Mouse (Mus musculus) embryo, embryonic 9.5 days (tissue): ENCODE measurements around the gene Comp.

Source experiments
- DNase-seq: peaks from one replicate; pipeline ENCODE4 v3.0.0-alpha.2; 2017; ENCODE audit errors: extremely low spot score

Comp gene

GRCm38 (mm10) chr8:70352657-70353151 lies 20.7 kb upstream of the Comp start:
- no peak for DNase-seq

DNA sequence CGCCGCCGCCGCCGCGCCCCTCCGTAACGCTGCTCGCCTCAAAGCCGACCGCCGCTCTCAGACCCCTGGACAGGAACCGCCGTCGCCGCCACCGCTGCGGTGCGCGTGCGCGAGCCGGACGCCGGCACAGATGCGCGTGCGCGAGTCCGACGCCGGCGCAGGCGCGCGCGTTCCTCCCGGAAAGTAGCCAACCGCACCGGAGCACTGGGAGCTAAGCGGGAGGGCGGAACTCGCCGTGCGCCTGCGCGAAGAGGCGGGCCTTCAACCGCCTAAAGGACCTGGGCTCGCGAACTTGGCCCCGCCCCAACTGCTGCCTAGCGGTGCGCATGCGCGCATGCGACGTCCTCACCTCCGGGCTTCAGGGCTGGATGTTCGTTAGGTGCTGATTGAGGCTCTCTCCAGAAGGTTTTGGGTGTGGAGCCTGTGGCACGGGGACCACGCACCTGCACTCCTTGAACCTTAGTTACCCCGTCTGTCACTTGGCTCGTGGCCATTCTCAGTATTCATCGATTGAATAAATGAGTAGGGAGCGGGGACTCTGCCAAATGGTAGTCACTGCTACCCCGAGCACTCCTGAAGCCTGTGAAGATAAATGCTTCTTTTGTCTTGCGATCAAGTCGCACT lies 20.1 kb upstream of the Comp start, which contains the start of gene Upf1:
Upf1 (minus strand) TSS at position 85 of the 624 bp plus-strand sequence.
- peak; percentile 98 for DNase-seq

DNA sequence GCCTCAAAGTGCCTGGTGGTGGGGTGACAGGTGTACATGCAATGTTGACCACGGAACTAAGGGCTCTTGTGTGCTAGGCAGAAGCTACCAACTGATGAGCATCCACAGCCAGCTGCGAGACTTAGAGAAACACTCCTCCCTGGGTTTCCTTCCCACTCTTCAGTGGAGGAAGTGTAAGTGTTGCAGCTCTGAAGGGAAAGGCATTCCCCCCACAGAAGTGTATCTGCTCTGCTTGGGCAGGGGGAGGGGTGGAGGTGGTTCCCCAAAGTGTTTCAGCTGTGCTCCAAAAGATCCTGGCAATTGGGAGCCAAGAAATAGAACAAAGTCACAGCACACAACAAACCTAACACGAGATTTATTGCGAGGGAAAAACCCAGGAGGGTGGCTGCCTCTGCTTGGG lies 19.4 kb upstream of the Comp start:
- no peak for DNase-seq

DNA sequence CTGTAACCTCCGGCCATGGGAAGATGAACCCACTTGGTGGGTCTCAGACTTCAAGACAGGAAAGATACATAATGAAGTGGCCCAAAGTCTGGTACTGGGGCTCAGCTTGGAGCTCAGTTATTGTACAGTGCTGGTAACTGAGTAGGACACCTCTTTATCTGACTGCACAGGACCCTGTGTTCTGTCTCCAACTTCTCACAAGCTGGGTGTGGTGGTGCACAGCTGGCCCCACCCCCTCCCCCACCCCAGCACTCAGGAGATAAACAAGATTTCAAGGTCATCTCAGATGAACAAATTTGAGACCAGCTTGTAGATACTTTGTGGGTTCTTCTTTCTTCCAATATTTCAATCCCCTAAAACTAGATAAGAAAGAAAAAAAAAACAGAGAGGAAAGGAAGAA lies 17.2 kb upstream of the Comp start:
- DNase-seq: no peak

GRCm38 (mm10) chr8:70359411-70359810 lies 13.9 kb upstream of the Comp start:
- no peak for DNase-seq

DNA sequence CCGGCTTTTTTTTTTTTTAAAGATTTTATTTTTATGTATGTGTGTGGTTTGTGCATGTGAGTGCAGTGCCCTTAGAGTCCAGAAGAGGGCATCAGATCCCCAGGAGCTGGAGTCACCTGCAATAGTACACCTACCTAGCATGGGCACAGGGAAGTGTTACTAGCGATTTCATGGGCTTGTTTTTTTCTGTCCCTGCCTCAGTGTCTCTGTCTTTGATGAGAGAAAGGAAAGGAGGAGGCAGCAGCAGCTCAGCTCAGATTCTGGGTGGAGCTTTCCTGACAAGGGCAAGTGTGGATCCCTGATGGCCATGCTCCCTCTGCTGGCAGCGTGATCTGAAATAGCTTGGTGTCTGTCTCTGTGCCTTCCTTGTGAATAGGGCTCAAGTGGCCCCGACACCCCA lies 12.6 kb upstream of the Comp start:
- DNase-seq: peak; percentile 39

DNA sequence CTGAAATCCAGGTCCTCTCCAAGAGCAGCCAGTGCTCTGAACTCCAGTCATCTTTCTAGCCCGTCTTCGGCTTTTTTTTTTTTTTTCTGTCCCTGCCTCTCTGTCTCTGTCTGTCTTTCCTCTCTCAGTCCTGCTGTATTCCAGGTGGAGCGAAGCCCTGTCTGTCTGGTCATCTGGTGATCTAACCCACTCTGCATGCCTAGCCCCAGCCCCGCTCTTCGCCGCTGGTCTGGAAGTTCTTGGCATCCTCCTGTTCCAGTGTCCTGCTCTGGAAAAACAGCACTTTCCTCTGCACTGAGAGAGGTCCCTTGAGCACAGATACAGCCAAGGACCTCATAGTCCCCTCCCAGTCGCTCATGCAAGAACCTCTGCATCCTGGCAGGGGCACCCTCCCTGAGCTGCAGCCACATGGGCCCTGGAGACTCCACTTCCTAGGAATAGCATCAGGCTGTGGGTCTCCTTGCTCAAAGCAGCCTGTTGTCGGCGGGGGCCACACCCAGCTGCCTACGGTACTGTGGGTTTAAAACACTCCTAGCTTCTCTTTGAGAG lies 11.8 kb upstream of the Comp start:
- no peak for DNase-seq

GRCm38 (mm10) chr8:70364066-70364465 lies 9.3 kb upstream of the Comp start:
- no peak for DNase-seq

DNA sequence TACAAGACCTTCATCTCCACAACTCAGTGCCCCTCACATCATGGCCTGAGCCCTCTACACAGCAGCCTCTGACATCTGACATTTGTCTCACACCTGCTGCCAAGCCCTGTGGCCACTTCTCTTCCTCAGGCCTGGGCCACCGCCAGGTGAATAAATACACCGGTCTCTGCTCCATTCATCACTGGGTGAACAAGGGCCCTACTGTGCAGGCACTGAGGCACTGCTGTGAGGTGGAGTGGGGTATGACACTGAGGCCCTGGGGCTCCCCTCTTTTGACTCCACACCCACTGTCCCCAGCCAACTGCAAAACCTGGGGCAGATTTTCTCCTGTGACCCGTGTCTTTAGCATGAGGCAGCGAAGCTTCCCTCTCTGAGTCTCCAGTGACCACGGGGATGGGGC lies 6.8 kb upstream of the Comp start:
- no peak for DNase-seq

- DNase-seq: no peak
Observed at GRCm38 (mm10) chr8:70370476-70370875, 2.9 kb upstream of the Comp start.

GRCm38 (mm10) chr8:70371951-70372350 lies 1.4 kb upstream of the Comp start:
- DNase-seq: no peak

GRCm38 (mm10) chr8:70374318-70374927 lies 1.1 kb downstream of the Comp start:
- DNase-seq: peak; percentile 77

DNA sequence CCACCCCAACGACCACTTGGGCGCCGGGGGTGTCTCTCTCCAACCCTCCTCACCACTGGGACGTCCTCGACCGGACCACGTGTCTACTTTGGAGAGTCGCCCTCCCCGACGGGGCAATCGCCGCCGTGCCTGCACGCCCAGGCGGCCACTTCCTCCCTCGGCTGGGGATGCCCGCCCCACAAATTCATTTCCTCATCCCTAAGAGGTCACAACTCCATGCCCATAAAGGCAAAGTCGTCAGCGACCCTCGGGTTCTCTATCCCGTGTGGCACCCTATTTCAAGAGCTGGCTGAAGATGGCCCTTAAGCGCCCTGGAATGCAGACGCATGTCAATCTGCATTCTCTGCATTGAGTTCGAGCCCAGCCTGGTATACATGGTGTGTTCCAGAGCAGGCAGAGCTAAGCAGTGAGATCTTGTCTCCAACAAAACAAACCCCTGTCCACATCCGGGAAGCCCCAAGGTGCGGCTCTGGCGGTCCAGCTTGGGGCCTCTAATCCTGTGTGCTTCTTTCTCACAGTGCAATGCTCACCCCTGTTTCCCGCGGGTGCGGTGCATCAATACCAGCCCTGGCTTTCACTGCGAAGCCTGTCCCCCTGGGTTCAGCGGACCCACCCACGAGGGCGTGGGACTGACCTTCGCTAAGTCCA lies 2.0 kb downstream of the Comp start:
- DNase-seq: peak; percentile 25

GRCm38 (mm10) chr8:70376275-70376741 lies 3.0 kb downstream of the Comp start:
- no peak for DNase-seq

- DNase-seq: no peak
Observed at GRCm38 (mm10) chr8:70377049-70377448, 3.7 kb downstream of the Comp start.

DNA sequence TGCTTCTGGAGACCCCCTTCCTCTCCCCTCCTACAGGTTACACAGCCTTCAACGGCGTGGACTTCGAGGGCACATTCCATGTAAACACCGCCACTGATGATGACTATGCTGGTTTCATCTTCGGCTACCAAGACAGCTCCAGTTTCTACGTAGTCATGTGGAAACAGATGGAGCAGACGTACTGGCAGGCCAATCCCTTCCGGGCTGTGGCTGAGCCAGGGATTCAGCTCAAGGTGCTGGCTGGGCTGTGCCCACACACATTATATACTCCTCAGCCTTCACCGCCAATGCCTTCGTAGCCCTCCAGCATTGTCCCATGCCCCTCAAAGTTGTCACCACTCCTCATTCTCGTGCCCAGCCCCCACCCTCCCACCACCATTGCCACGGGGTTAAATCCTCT lies 6.7 kb downstream of the Comp start:
- DNase-seq: no peak

DNA sequence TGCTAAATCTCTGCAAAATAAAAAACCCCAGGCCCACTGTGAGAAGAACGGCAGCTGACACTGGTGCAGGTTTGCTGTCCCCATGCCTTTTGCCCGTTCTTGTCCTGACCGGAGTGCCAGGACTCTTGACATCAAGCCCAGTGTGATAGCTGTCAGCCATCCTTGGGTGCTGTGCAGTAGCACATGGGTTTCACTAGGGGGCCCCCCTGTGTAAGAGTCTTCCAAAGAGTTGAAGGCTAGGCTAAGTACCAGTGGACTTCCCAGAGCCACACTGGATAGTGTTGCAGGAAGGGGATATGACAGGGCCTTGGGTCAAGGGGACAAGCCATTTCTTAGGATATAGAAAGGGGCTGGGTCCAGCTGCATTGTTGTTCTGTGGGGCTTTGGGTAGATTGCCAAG lies 9.9 kb downstream of the Comp start:
- DNase-seq: peak; percentile 53

GRCm38 (mm10) chr8:70389678-70390077 lies 16.3 kb downstream of the Comp start:
- DNase-seq: no peak

- no peak for DNase-seq
Observed at GRCm38 (mm10) chr8:70393087-70393486, 19.7 kb downstream of the Comp start.

DNA sequence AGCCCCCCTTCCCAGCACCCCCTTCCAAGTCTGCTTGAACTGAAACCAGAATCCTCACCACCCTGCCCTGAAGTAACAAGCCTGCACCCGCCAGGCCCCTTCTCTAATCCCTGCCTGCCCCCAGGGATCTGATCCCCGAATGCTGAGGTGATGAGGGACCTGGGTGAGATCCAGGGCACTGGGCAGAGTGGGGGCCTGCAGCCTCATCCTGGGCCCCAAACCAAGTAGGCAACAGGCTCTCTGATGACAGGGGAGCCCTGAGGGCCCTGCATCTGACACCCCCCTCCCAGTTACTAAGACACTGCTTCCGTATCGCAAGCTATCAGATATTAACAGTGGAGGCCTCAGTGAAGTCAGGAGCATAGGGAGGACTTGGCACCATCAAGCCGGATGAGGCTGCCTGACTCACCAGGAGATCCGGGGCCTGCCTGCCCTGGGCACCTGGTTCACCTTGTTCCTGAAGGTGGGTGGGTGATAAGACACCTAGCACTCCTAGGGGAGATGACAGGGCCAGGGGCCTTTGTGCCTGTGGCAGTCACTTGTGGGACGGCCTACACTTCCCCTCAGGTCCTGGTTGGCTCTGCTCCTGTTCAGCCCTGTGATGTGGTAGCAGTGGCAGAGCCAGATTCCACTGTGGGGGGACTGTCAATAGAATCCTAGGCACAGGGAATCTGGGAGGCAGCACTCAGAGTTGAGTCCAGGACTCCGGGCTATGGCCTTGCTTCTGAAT lies 21.1 kb downstream of the Comp start:
- no peak for DNase-seq

GRCm38 (mm10) chr8:70395649-70396048 lies 22.3 kb downstream of the Comp start:
- no peak for DNase-seq

DNA sequence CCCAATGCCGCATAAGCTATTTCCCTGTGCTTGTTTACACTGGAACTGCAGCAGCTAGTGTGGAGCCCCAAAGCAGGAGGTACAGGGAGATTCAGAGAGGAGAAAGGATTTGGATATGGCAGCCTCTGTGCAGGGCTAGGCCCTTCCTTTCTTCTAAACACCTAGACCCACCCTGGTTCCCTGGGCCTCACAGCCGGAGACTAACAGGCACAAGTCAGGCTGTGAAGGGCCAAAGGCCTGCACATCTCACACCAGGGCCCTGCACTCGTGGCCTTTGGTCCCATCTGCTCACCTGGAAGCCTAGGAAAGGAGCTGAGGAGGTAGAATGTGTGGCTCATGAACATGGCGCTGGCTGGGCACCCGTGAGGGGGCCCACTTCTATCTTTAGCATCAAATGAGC lies 22.8 kb downstream of the Comp start:
- no peak for DNase-seq
